Mouse (Mus musculus) kidney, adult 18-20 months (tissue): ENCODE measurements around the gene Arl2bp.

Experiments
- DNase-seq: peaks from one replicate; pipeline ENCODE4 v3.0.0; 2021

Arl2bp gene

GRCm38 (mm10) chr8:94695994-94696384 is 29.6 kb downstream of the Arl2bp start, which contains the start of gene Pllp:
Pllp (minus strand) TSS chr8:94696278.
- DNase-seq, result peak; percentile 70

DNA sequence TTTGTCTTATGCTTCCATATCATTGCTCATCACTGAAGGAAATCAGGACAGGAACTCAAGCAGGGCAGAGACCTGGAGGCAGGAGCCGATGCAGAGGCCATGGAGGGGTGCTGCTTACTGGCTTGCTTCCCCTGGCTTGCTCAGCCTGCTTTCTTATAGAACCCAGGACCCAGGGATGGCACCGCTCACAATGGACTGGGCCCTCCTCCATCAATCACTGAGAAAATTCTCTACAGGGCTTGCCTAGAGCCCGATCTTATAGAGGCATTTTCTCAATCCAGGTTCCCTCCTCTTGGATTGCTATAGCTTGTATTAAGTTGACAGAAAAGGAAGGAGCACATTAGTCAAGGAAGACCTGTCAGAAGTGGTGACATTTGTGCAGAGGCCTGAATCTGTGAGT is 30.2 kb downstream of the Arl2bp start:
- no peak for DNase-seq

DNA sequence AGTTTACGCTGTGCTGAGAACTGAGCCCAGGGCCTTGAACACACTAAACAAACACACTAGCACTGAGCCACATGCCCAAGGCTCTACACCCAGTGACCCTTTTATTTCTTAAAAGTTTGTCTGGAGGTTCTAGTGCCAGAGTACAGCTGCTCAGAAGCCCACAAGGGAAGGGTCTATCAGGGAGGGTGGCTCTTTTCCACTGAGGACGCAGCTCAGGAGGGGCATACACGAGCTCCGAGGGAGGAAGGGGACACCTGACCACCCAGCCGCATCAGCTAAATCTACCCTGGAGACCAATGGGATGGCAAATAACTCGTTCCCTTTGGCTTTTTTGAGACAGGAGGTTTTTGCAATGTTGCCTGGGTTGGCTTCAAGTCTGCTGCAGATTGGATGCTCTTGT is 31.6 kb downstream of the Arl2bp start:
- no peak for DNase-seq

- no peak for DNase-seq
Observed at GRCm38 (mm10) chr8:94699366-94699765, 33.0 kb downstream of the Arl2bp start.

GRCm38 (mm10) chr8:94700421-94700935 is 34.1 kb downstream of the Arl2bp start:
- no peak for DNase-seq

DNA sequence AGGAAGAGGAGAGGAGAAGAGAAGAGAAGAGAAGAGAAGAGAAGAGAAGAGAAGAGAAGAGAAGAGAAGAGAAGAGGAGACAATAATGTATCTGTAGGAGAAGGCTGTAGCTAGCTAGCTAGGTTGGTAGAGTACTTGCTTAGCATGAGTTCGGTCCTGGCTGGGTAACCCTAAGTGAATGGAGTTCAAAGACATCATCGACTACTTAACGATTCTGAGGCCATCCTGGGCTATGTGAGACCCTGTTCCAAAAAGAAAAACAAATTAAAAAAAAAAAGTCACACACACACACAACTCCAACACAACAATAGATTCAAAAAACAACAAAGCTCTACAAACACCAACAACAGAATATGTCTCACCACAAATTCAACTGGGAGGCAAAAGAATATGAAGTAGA is 35.8 kb downstream of the Arl2bp start:
- no peak for DNase-seq

DNA sequence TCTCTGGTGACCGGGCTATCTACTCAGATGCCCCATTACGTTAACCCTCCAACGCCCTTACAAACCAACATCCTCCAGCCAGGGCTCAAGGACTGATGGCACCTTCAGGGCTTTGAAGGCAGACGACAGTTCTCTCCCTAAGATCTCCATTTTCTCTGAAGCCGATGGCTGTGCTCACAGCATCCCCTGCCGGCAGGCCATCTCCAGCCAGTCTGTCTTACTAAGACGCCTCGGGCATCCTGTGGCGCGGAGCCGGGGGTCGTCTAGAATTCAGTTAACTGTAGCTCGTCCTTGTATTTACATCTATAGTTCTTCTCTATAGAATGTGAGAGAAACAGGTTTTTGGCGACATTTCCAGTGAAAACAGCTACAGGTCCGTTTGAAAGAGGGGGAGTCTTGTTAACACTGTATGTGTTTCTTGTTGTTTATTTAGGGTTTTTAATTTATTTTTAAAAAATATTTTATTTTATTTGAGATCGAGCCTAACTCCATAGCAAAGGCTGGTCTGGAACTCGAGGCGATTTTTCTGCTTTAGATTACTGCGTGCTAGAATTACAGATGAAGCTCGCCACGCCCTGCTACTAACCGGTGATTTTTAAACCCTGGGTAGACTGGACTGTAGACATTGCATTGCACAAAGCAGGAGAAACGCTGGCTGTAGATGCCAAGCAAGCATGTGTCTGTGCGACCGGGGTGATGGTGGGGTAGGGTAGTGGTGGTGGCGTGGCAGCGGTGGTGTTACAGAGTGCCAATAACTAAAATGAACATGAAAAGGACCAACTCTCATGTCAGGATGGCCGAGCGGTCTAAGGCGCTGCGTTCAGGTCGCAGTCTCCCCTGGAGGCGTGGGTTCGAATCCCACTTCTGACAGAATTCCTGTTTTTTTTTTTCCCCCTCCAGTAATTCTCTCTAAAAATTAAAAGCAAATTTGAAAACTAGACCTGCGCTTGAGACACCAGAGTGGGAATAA is 36.7 kb downstream of the Arl2bp start:
- peak; percentile 89 for DNase-seq

- DNase-seq, result peak; percentile 99
Observed at GRCm38 (mm10) chr8:94703972-94704668, 37.7 kb downstream of the Arl2bp start.

DNA sequence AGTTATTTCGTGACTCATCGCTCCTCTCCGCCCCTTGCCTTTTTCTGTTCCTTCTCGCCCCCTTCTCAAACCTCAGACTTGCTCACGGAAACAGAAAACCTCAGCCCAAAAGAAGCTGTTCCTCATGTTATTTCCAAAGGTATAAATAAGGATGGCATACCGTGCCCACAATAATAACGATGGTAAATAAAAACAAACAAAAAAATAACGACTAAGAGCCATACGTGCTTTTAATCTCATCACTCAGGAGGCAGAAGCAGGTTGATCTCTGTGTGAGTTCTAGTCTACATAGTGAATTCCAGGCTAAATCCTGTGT is 38.2 kb downstream of the Arl2bp start:
- no peak for DNase-seq

DNA sequence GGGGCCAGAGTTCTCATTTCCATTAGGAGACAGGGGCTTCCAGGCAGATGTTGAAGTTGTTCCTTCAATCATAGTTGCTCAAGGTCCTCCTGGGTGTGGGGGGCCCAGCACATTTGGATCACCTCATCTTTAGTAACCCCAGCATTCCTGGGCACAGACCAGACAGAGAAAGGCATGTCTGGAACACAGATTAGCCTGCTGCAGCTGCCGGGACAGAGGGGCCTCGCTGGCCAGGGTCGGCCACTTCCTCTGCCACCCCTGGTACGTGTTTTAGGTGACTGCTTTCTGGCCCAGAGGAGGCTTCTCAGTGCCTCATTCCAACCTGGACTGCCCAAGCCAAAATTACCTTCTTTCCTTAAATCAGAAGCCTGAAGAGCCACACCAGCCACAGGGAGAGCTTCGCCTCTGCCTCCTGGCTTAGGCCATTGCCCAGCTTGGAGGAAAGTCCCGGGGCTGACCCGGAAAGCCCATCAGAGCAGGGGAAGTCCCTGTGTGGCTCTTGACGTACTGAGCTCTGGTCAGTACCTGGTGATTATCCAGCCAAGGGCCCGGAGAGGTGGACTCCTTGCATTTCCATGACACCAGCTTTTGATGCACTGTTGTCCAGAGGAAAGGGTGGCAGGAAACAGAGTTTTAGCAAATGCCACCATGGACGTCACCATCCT is 39.3 kb downstream of the Arl2bp start:
- DNase-seq, result no peak

DNA sequence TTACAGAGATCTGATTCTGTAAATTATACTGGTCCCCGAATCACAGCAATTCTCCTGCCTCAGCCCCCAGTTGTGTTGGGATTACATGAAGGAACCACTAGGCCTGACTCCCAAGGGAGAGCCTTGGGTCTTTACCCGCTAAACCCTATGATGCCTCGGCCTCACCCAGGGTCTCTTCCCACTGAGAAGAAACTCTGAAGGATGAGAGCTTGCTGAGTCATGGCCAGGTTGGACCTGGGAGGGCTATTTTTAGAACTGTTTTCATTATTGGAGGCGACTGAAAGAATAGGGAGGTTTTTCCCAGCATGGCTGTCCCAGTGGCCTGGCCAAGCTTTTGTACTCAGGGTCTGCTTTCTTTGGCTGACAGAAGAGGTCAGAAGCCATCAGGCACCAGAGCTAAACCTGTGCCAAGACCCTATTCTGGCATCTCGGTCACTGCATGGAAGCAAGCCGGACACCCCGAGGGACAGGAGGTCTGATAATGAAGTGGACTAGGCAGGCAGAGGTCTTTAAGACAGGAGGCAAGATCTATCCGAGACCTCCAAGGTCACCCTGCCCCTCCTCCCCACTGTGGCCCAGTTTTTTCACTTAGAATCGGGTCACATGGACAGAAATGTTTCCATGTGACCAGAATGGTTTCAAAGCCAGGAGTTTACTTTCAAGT is 40.5 kb downstream of the Arl2bp start:
- DNase-seq, result peak; percentile 60

GRCm38 (mm10) chr8:94710336-94710735 is 43.9 kb downstream of the Arl2bp start:
- no peak for DNase-seq

GRCm38 (mm10) chr8:94711160-94711718 is 44.8 kb downstream of the Arl2bp start:
- no peak for DNase-seq

DNA sequence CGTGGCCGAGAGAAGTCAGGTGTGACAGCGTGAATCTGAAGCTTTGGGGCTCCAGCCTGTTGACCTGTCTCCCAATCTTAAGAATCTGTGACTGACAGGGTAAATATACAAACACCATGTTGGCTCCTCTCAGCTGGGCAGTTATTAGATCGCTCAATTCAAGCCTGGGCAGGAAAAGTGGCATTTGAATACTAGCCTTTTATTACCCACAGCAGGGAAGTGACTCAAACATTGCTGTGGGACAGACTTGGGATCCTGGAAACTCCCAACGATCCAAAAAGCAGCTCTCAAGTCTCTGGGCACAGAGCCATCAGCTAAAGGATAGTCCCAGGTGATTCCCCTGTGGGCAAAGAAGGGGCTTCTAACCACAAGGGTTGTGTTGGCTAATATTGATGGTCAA is 48.2 kb downstream of the Arl2bp start:
- DNase-seq, result no peak

DNA sequence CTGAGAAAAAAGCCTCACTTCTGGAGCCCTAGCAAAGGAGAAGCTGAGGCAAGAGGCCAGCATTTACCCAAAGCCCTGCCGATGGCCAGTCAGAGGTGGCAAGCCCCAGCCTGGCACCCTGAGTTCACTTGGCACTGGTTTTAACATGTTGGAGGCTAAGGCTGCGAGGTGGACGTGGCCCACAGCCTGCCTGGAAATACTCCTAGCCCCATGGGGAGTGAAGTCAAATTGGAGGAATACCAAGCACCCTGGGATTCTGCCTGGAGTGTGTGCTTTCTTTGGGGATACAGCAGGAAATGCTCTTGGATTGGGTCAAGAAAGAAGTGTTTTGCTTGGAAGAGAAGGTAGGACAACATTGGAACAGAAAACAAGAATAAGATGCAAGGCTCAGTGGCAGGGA is 49.5 kb downstream of the Arl2bp start:
- no peak for DNase-seq

GRCm38 (mm10) chr8:94716841-94717240 is 50.4 kb downstream of the Arl2bp start:
- DNase-seq, result no peak
